Mouse (Mus musculus) left cerebral cortex, adult 11 months (tissue): ENCODE measurements around the gene Bcas3.

Experiments
- DNase-seq: peaks from one replicate; pipeline ENCODE4 v3.0.0; 2022; ENCODE audit warnings: low spot score

Gene Bcas3

GRCm38 (mm10) chr11:85529531-85530285, 176.7 kb downstream of the Bcas3 start:
- DNase-seq, result no peak

- DNase-seq, result no peak
Observed at GRCm38 (mm10) chr11:85540989-85541388, 188.0 kb downstream of the Bcas3 start.

- DNase-seq, result no peak
Observed at GRCm38 (mm10) chr11:85543311-85543710, 190.3 kb downstream of the Bcas3 start.

- no peak for DNase-seq
Observed at GRCm38 (mm10) chr11:85545602-85546001, 192.6 kb downstream of the Bcas3 start.

GRCm38 (mm10) chr11:85547966-85548365, 195.0 kb downstream of the Bcas3 start:
- DNase-seq, result no peak

- no peak for DNase-seq
Observed at GRCm38 (mm10) chr11:85549651-85550050, 196.7 kb downstream of the Bcas3 start.

GRCm38 (mm10) chr11:85555066-85555465, 202.1 kb downstream of the Bcas3 start:
- no peak for DNase-seq

GRCm38 (mm10) chr11:85555721-85556120, 202.8 kb downstream of the Bcas3 start:
- DNase-seq, result no peak

- DNase-seq, result no peak
Observed at GRCm38 (mm10) chr11:85565068-85565467, 212.1 kb downstream of the Bcas3 start.

GRCm38 (mm10) chr11:85571040-85571439, 218.1 kb downstream of the Bcas3 start:
- no peak for DNase-seq

GRCm38 (mm10) chr11:85571936-85572335, 219.0 kb downstream of the Bcas3 start:
- no peak for DNase-seq

GRCm38 (mm10) chr11:85572590-85572989, 219.6 kb downstream of the Bcas3 start:
- DNase-seq, result no peak

GRCm38 (mm10) chr11:85574496-85574895, 221.5 kb downstream of the Bcas3 start:
- no peak for DNase-seq

GRCm38 (mm10) chr11:85577816-85578645, 225.1 kb downstream of the Bcas3 start:
- DNase-seq, result no peak

GRCm38 (mm10) chr11:85584086-85584485, 231.1 kb downstream of the Bcas3 start:
- DNase-seq, result no peak

- no peak for DNase-seq
Observed at GRCm38 (mm10) chr11:85593636-85594035, 240.7 kb downstream of the Bcas3 start.

GRCm38 (mm10) chr11:85599251-85599650, 246.3 kb downstream of the Bcas3 start:
- no peak for DNase-seq

GRCm38 (mm10) chr11:85603546-85604322, 250.8 kb downstream of the Bcas3 start:
- no peak for DNase-seq

GRCm38 (mm10) chr11:85609303-85609940, 256.5 kb downstream of the Bcas3 start:
- DNase-seq, result no peak

- DNase-seq, result no peak
Observed at GRCm38 (mm10) chr11:85613035-85613434, 260.1 kb downstream of the Bcas3 start.

- no peak for DNase-seq
Observed at GRCm38 (mm10) chr11:85613586-85613985, 260.6 kb downstream of the Bcas3 start.

- DNase-seq, result no peak
Observed at GRCm38 (mm10) chr11:85614431-85614830, 261.5 kb downstream of the Bcas3 start.
